Mouse (Mus musculus): ENCODE measurements around the gene Amigo2.

Amigo2 gene

DNA sequence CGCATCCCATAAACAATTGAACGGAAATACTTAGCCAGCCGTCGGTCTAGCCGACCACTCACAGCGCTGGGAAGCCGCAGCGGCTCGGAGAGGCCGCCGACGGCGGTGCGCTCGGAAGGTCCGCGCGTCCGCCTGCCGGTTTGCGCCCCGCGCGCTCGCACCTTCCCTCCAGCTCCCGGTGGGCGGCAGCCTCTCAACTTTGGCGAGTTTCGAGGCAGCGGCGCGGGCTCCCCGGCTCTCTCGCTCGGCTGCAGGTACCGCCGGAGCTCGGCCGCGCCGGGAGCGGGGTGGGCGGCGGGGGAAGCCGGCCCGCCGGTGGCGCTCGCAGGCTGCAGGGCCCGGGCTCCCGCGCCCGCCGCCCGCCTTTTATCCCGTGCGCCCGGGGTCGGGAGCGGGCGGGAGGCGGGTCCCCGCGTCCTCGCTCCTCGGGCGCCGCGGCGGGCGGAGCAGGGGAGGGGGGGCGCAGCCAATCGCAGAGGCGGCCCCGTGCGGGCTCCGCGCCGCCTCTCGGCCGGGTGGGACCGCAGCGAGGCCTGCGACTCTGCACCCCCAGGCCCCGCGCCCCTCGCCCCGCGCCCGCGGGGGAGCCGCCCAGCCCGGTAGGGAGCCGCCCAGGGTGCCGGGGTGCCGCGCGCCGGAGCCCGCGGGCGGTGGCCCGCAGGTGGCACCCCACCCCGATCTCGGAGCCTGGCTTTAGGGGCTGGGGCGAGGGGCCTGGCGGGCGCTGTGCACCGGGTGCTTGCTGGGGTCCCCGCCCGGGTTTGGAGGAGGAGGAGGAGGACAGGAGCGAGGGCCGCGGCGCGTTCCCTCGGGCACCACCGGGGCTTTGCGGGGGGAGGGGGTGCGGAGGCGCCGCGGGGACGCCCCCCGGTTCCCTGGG lies at the start of gene Amigo2, which contains the start of gene Pced1b:
Gene Amigo2 (minus strand): TSS at position 377 of the 880 bp plus-strand sequence.
Gene Pced1b (plus strand): TSS at position 197 of the 880 bp plus-strand sequence.
- peak; percentile 75 for DNase-seq

DNA sequence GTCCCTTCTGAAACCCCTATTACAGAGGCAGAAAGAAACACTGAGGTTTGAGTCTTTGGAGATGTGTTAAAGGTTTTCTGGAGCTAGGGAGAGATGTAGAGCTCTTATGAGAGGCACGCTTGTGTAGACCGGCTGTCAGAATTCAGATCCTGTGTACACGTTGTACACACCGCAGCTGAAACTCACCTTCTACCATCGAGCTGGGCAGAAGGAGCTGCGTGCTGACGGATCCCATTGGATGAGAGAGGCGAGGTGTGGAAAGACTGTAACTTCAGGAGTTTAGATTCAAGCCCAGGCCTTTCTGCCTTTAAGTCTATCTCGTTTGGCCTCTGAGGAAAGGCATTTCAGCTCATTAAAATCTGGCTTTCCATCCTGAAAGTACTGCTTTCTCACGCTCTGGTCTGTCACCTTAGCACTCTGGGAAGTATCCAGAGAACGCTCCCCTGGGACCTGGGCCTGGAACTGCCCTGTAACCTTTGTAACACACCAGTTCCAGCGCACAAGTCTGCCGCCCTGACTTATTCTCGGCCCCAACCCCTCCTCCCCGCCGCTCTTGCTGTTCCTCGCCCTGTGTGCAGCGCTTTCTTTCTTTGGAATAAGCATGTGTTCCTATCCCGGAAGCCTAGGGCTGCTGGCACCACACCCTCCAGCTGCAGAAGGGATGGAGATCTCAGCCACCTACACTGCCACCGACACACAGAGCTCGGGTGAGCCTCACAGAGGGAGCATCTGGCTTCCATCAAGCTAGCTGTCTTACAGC lies 44.4 kb upstream of the Amigo2 start:
- DNase-seq, result no peak

DNA sequence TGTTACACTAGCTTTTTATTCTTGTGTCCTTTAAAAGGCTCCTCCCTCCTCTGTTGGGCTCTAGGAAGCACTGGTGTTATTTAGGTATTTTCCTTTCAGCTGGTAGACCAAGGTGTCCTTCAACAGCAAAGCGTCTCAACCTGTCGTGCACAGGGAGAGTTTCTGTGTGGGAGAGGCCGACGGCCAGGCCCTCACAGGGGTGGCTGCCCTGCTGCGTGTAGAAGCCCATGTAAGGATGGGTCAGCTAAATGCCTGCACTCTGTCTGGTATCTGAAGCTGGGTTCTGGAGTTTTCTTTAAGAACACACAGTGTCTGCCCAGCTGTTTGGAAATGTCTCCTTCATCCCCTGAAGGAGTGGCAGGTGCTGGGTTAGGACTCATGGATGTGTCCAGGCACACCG lies 43.3 kb upstream of the Amigo2 start:
- no peak for DNase-seq

DNA sequence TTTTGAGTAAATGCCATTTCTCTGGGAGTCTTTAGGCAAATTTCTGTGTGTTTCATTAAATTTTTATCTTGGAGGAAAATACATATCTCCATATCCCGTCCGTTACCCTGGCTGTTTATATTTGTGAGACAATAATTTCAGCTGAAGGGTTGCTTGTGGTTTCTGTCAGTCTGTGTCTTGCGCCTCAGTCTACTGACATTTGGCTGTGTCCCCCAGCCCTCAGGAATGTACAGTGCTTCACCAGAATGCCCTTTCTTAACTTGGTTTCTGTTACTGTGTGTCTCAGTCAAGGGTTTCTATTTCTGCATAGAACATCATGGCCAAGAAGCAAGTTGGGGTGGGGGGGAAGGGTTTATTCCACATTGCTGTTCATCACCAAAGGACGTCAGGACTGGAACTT lies 42.1 kb upstream of the Amigo2 start:
- no peak for DNase-seq

DNA sequence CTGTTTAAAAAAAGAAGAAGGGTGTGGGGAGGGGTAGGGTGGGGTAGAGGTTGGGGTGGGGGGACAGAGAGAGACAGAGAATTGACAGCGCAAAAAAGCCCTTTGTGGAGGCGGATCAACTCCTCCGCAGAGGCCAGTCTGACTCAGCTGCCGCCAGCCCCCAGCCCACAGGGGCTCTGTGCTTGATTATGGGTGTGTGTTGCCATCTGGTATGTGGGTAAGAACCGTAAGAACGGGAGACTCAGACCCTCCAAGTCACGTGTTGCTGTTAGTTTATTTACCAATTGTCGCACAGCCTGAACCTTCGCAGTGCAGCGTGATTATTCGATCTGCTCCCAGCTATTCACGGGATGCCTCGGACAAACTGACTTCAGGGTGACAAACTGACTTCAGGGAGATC lies 41.6 kb upstream of the Amigo2 start:
- DNase-seq, result no peak

GRCm38 (mm10) chr15:97287436-97288143 lies 40.5 kb upstream of the Amigo2 start:
- no peak for DNase-seq

DNA sequence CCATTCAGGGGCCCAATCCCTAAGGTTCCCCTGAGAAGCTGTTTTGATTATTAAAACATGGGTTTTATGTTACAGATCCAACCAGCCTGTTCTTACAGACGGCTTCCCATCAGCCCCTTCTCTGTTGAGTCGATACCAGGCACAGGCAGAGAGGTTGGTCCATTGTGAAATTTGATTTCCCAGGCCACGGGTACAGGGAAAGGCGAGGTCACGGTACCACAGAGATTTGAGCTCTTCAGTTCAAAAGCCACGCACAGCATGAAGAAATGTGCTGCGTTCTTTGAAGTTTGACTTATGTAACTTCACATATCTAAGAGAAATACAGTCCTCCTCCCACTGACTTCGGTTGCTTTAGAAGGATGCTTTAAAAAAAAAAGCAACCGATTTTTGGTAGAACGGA lies 39.6 kb upstream of the Amigo2 start:
- DNase-seq, result no peak

DNA sequence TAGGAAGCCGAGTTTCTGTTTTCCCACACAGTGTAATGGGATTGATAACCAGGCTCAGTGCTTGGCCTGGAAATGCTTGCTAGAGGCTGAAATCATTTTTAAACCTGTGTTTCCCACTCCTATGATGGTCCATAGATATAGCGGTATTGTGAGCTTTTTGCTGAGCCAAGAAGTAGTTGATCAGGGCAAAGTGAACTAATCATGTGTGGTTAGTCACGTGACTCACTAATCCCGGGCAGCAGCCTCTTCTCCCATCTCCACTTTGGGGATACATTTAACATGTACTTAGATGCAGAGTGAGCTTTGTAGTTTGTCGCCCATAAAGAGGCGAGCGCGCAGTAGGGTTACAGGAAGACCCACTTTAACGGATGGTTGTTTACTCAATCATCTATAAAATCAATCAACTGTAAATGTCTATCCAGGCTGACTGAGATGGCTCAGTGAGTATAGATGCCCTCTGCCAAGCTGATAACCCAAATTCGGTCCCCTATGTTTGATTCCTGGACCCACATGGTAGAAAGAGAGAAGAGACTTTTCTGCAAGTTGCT lies 38.7 kb upstream of the Amigo2 start:
- DNase-seq, result no peak

GRCm38 (mm10) chr15:97284201-97284600 lies 37.1 kb upstream of the Amigo2 start:
- DNase-seq, result no peak

DNA sequence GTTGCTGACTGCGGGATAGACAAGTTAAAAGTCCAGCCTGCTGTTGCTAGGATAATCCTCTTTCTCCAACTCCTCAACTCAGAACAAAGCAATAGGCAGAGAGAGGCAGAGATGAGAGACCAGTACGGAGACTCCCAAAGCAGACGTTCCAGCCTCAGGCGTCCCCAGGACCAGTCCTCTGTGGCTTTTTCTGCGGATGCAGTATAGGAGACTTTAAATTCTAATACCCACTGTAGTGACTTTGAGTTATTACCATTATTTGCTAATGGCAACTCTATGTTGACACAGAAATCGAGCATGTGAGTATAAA lies 35.4 kb upstream of the Amigo2 start:
- no peak for DNase-seq

- peak; percentile 33 for DNase-seq
Measured at GRCm38 (mm10) chr15:97281712-97282571, 34.9 kb upstream of the Amigo2 start.

DNA sequence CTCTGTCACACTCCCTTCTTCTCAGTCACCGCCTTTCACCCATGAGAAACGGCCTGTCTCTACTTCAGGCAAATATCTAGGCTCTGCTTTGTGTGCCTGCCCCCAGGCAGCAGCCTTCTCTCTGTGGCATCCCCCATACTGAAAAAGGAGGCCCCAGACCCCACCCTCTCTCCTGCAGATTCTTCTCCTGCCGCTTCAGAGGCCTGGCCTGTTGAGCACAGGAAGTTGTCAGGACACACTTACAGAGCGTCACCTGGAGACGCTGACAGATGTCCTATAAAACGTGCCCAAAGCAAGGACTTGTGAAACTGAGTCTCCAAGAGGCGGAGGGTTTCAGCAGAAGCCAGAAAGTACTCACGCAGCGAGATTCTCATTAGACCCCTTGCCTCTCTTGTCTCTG lies 33.7 kb upstream of the Amigo2 start:
- no peak for DNase-seq

GRCm38 (mm10) chr15:97280131-97280530 lies 33.0 kb upstream of the Amigo2 start:
- DNase-seq, result no peak

GRCm38 (mm10) chr15:97278340-97278948 lies 31.4 kb upstream of the Amigo2 start:
- DNase-seq, result no peak

- no peak for DNase-seq
Measured at GRCm38 (mm10) chr15:97277328-97277727, 30.2 kb upstream of the Amigo2 start.

GRCm38 (mm10) chr15:97276660-97277153 lies 29.6 kb upstream of the Amigo2 start:
- DNase-seq, result peak; percentile 80

DNA sequence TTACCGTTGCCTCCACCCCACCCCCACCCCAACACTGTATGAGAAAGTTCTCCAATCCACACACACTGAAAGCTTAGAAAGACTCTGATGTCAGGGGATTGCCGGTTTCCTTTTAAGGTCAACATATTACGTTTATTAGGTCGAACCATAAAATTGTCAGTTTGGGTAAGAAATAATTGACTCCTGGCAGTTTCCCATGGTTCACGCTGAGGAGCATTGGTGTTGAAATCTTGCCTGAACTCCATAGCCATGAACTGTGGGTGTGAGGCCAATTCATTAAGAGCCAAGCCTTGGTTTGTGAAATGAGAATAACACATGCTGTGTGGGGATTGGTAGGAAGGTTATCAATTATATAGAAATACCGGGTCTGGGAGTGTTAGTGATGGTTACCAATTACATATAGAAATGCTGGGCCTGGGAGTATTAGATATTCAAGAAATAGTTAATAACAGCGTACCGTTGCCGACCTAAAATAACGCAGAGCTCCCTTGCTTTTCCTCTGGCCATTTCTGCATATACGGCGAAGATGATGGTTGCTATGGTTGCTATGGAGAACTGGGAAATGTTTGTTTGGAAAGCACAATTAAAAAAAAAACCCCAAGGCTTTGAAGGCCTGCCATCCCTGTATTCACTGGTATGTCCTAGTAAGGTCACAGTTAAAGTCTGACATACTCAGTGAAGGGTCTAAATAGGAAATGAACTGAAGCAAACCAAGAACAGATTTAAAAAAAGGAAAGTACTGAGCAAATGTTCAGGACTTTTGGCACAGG lies 28.7 kb upstream of the Amigo2 start:
- no peak for DNase-seq

DNA sequence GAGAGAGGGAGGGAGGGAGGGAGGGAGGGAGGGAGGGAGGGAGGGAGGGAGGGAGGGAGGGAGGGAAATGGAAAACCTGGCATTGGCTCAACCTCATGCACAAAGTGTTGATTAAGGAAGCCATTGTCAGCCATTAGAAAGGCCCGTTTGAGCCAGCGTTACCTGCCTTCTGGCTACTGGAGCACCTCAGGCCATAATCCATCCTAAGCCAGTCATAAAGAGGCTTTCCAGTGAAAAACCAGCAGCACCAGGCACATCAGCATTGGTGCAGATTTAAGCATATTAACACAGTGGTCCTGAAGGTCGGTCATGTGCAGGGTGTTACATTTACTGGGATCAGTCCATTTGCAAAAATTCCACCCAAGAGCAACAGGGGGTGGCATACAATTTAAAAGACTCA lies 25.7 kb upstream of the Amigo2 start:
- no peak for DNase-seq

GRCm38 (mm10) chr15:97271985-97272697 lies 25.1 kb upstream of the Amigo2 start:
- DNase-seq, result no peak

DNA sequence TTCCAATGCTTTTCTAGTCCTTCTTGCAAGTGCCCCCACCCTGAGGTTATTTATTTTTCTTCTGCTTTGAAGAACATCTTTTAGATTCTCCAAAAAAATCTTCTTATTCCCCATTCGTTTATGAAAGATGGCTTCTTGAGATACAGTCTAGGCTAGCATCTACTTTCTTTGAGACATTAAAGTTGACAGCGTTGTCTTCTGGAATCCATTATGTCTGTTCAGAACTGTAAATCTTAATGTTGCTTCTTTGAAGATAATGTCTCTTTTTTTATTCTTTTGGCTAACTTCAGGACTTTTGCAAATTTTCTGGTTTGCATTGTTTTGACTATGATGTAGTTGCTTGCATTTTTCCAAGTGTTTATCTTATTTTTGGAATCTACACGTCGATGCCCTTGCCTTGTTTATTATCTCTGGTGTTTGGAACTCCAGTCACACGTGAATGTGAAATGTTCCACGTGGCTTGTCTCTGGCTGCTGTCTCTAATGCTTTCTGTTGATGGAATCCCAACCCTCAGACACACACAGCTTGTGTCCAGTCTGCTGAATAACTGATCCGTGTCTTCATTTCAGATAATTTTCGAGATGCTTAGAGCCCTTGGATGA lies 20.1 kb upstream of the Amigo2 start:
- DNase-seq, result no peak
